Comparison of ENCODE assay signal across 14 mouse cellular contexts in the genomic region with DNA sequence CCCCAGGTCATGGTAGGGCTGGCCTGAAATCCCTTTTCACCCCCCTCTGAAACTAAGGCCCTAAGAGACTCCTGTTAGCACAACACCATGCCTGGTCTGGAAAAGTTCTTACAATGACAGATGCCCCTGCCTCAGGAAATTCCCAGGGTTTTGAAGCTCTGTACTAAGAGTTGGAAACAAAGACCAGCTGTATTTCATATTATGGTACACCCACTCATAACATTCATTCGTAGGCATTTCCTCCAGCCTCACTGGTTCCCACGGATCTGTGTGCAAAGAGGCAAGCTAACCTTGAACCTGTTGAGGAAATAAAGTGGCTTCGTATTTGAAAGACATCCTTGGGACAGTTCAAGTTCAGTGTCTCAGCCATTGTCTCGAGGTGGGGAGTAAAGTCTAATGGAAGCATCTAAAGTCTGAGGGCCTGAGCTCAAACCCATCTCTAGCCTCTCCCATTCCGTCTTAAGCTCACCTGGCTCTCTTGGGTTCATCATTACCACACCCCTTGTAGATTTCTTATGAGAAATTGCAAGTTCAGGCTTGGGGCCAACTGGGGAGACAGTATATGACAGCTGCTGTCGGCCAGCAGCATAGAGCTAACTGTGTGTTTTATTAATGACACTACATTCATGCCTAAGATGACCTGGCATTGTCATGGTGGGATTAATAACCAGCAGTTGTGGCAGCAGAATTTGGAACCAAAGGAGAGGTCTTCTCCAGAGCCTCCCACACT. TPM values are rescaled to one million over a fixed set of nuclear protein-coding genes. Genes with fewer than 3 reads are reported as not detected.
DNase-seq lines count a peak whose midpoint lies in the region; ATAC-seq and TF ChIP-seq lines count a peak whose summit lies in the region.
"Had no signal": no experiment of that assay in that cellular context is flagged by ENCODE, and none has a peak within 500 bp of the region (broad histone marks: within the 10 kb centered on the region; RNA-seq: fewer than 3 reads in every experiment).

No protein-coding gene starts in this region.

- no peak for TF ChIP-seq CTCF in kidney, postnatal 0 days (IDR thresholded peaks at IDR 0.05; ENCODE audit: low read depth)
- TF ChIP-seq CTCF in embryonic fibroblast, embryonic 13.5 days (IDR thresholded peaks at IDR 0.05; ENCODE audit: borderline replicate concordance, insufficient read depth, low read length): no peak

- no peak overlapping the region for H3K9ac ChIP-seq in embryonic facial prominence, embryonic 13.5 days
- H3K9ac ChIP-seq in kidney, postnatal 0 days (ENCODE audit: low read depth, low read length): no peak overlapping the region
- no peak overlapping the region for H3K9ac ChIP-seq in intestine, embryonic 16.5 days (ENCODE audit: low read depth, low read length)
- H3K9ac ChIP-seq: embryonic facial prominence, embryonic 12.5 days; hindbrain, embryonic 15.5 days; liver, embryonic 14.5 days had no signal

- DNase-seq in embryonic facial prominence, embryonic 10.5 days (ENCODE audit: low spot score): no peak
- DNase-seq in kidney, postnatal 0 days (ENCODE audit: low spot score): no peak
- DNase-seq in kidney, postnatal 4 days: no peak
- no peak for DNase-seq in T-cell, adult 2 months (ENCODE audit: low spot score)
- DNase-seq: adrenal gland, adult 8-10 months; cerebellum, postnatal 14 days had no signal

- no peaks in the 10 kb centered on the region for H3K27me3 ChIP-seq in embryonic facial prominence, embryonic 13.5 days
- no peaks in the 10 kb centered on the region for H3K27me3 ChIP-seq in embryonic facial prominence, embryonic 10.5 days (replicated peaks; ENCODE audit: low read depth, poor library complexity, severe bottlenecking)
- no peaks in the 10 kb centered on the region for H3K27me3 ChIP-seq in kidney, postnatal 0 days (ENCODE audit: insufficient read depth, low read length)
- no peaks in the 10 kb centered on the region for H3K27me3 ChIP-seq in intestine, embryonic 16.5 days (replicated peaks; ENCODE audit: control insufficient read depth, insufficient read depth, low read length)
- H3K27me3 ChIP-seq: embryonic facial prominence, embryonic 12.5 days; hindbrain, embryonic 15.5 days had no signal

- no peak for TF ChIP-seq POLR2A in embryonic fibroblast, embryonic 13.5 days (IDR thresholded peaks at IDR 0.05; ENCODE audit: low read depth, low read length)

- no peak for ATAC-seq in embryonic facial prominence, embryonic 13.5 days (ENCODE audit: insufficient number of reproducible peaks, insufficient read depth, low FRiP score, low TSS enrichment, low read depth)
- ATAC-seq in kidney, postnatal 0 days (replicated peaks; ENCODE audit: low FRiP score, low read depth): no peak
- no peak for ATAC-seq in intestine, embryonic 16.5 days
- ATAC-seq in megakaryocyte progenitor cell, adult 5-6 weeks (replicated peaks; ENCODE audit: poor library complexity): no peak

- 73% methylated on average over 6 of the region's 6 CpGs for WGBS in embryonic facial prominence, embryonic 13.5 days
- WGBS in embryonic facial prominence, embryonic 10.5 days: 85% methylated on average over 6 of the region's 6 CpGs
- 64% methylated on average over 6 of the region's 6 CpGs for WGBS in kidney, postnatal 0 days
- whole genome bisulfite sequencing in intestine, embryonic 16.5 days: 55% methylated on average over 6 of the region's 6 CpGs

- H3K4me2 ChIP-seq in embryonic facial prominence, embryonic 13.5 days: no peak overlapping the region
- no peak overlapping the region for H3K4me2 ChIP-seq in kidney, postnatal 0 days (ENCODE audit: low read length)
- no peak overlapping the region for H3K4me2 ChIP-seq in intestine, embryonic 16.5 days (ENCODE audit: low read depth, low read length)
- H3K4me2 ChIP-seq: embryonic facial prominence, embryonic 12.5 days; hindbrain, embryonic 15.5 days; midbrain, embryonic 11.5 days had no signal

- H3K4me3 ChIP-seq in embryonic facial prominence, embryonic 13.5 days: no peak overlapping the region
- H3K4me3 ChIP-seq in embryonic facial prominence, embryonic 10.5 days: no peak overlapping the region
- H3K4me3 ChIP-seq in kidney, postnatal 0 days (replicated peaks; ENCODE audit: low read depth, low read length): no peak overlapping the region
- no peak overlapping the region for H3K4me3 ChIP-seq in embryonic fibroblast, embryonic 13.5 days (ENCODE audit: insufficient read depth, low read length)
- H3K4me3 ChIP-seq in intestine, embryonic 16.5 days (ENCODE audit: low read length): no peak overlapping the region
- H3K4me3 ChIP-seq: embryonic facial prominence, embryonic 12.5 days; hindbrain, embryonic 15.5 days had no signal

- no peaks in the 10 kb centered on the region for H3K9me3 ChIP-seq in embryonic facial prominence, embryonic 13.5 days
- H3K9me3 ChIP-seq in embryonic facial prominence, embryonic 10.5 days: no peaks in the 10 kb centered on the region
- H3K9me3 ChIP-seq in kidney, postnatal 0 days (replicated peaks; ENCODE audit: low read length): no peaks in the 10 kb centered on the region
- no peaks in the 10 kb centered on the region for H3K9me3 ChIP-seq in intestine, embryonic 16.5 days (ENCODE audit: control insufficient read depth, low read length)
- H3K9me3 ChIP-seq: embryonic facial prominence, embryonic 12.5 days; hindbrain, embryonic 15.5 days had no signal

- no peaks in the 10 kb centered on the region for H3K36me3 ChIP-seq in embryonic facial prominence, embryonic 13.5 days
- H3K36me3 ChIP-seq in embryonic facial prominence, embryonic 10.5 days (replicated peaks): no peaks in the 10 kb centered on the region
- peaks cover 5% of the 10 kb centered on the region; the same call in 1 of the 2 replicates for H3K36me3 ChIP-seq in kidney, postnatal 0 days (ENCODE audit: insufficient read depth, low read length)
- H3K36me3 ChIP-seq in intestine, embryonic 16.5 days (ENCODE audit: control insufficient read depth, insufficient read depth, low read length): no peaks in the 10 kb centered on the region
- H3K36me3 ChIP-seq: embryonic facial prominence, embryonic 12.5 days; hindbrain, embryonic 15.5 days had no signal

- H3K27ac ChIP-seq in embryonic facial prominence, embryonic 13.5 days: peak overlapping the region; percentile 71; the same call in 1 of the 2 replicates
- no peak overlapping the region for H3K27ac ChIP-seq in embryonic facial prominence, embryonic 10.5 days (replicated peaks)
- 0 out of 2 replicates have a peak overlapping the region, but pooled peaks have one; percentile 32 for H3K27ac ChIP-seq in kidney, postnatal 0 days
- H3K27ac ChIP-seq in embryonic fibroblast, embryonic 13.5 days (ENCODE audit: insufficient read depth, low read length): peak overlapping the region; percentile 37; the same call in 1 of the 2 replicates
- H3K27ac ChIP-seq in intestine, embryonic 16.5 days (ENCODE audit: low read length): peak overlapping the region; percentile 47
- H3K27ac ChIP-seq: hindbrain, embryonic 15.5 days; liver, embryonic 14.5 days had no signal

- peaks cover 11% of the 10 kb centered on the region for H3K4me1 ChIP-seq in embryonic facial prominence, embryonic 13.5 days
- H3K4me1 ChIP-seq in embryonic facial prominence, embryonic 10.5 days: no peaks in the 10 kb centered on the region; the same call in 1 of the 2 replicates
- H3K4me1 ChIP-seq in kidney, postnatal 0 days (replicated peaks; ENCODE audit: insufficient read depth, low read length): peaks cover 18% of the 10 kb centered on the region; the same call in 1 of the 2 replicates
- no peaks in the 10 kb centered on the region for H3K4me1 ChIP-seq in embryonic fibroblast, embryonic 13.5 days (ENCODE audit: control insufficient read depth, insufficient read depth, low read length)
- H3K4me1 ChIP-seq in intestine, embryonic 16.5 days (ENCODE audit: control insufficient read depth, insufficient read depth, low read length): peaks cover 26% of the 10 kb centered on the region
- H3K4me1 ChIP-seq: embryonic facial prominence, embryonic 12.5 days had no signal

RNA-seq across cellular contexts. Expression of gene Rin3, which starts 41.5 kb away (rescaled TPM):
- polyA plus RNA-seq in embryonic facial prominence, embryonic 13.5 days (2015; fragmentation: Nextera tagmentation; extraction: Ambion mirVana): 5.6 and 6.1 TPM in 2 replicates
- polyA plus RNA-seq in embryonic facial prominence, embryonic 10.5 days (2016; fragmentation: Nextera tagmentation; extraction: Ambion mirVana): 3.8 and 4.0 TPM in 2 replicates
- 5.5 and 8.8 TPM in 2 replicates for polyA plus RNA-seq in kidney, postnatal 0 days (2015; fragmentation: Nextera tagmentation; extraction: Ambion mirVana)
- polyA plus RNA-seq in embryonic fibroblast, embryonic 13.5 days (2011; ENCODE audit: insufficient read length, low read depth, missing spikeins): 10.4 and 11.0 TPM in 2 replicates
- 10.1 and 10.3 TPM in 2 replicates for polyA plus RNA-seq in intestine, embryonic 16.5 days (2015; fragmentation: Nextera tagmentation; extraction: Ambion mirVana)
- total RNA-seq in megakaryocyte progenitor cell, adult 5-6 weeks (2015): 119 and 135 TPM in 2 replicates
- total RNA-seq in megakaryocyte progenitor cell, adult 5-6 weeks (2017): 68.0 and 70.5 TPM in 2 replicates
